Mouse (Mus musculus) B cell, adult 62 days (primary cell): ENCODE measurements around the gene Mcam. TPM values are rescaled to one million over a fixed set of nuclear protein-coding genes. Genes with fewer than 3 reads are reported as not detected.

ENCODE experiments used
- total RNA-seq: library from RNA; stranded (reverse); gene quantifications from 4 replicates; pipeline ENCODE4 v1.2.4, GENCODE M21; 2023

Gene Mcam
- 0.20 to 0.27 TPM (median 0.27 TPM) in 3 of 4 replicates, not detected in the other for total RNA-seq

GRCm38 (mm10) chr9:44134101-44134850, at the start of gene Mcam:
TSS of gene Mcam (plus strand) at chr9:44134469.

GRCm38 (mm10) chr9:44101490-44101889, 32.8 kb upstream of the Mcam start, which contains the start of gene Mfrp:
TSS of gene Mfrp (plus strand) at chr9:44101729.

GRCm38 (mm10) chr9:44107110-44107509, 27.2 kb upstream of the Mcam start, which contains the start of gene C1qtnf5:
TSS of gene C1qtnf5 (plus strand) at chr9:44107245.

GRCm38 (mm10) chr9:44113105-44113789, 21.0 kb upstream of the Mcam start, which contains the start of the genes Gm49380 and Rnf26:
TSS of gene Gm49380 (minus strand) at chr9:44113500.
TSS of gene Rnf26 (minus strand) at chr9:44113517.

Other genes starting within 250 kb of the Mcam start
- gene Thy1, start 91.1 kb upstream of the Mcam start, total RNA-seq: 1.4 to 3.1 TPM (median 2.6 TPM) in 4 replicates
- gene Usp2, start 67.4 kb upstream of the Mcam start, total RNA-seq: 19.0 to 31.1 TPM (median 23.0 TPM) in 4 replicates
- 0.55 to 0.73 TPM (median 0.69 TPM) in 3 of 4 replicates, not detected in the other for gene Mfrp, start 32.7 kb upstream of the Mcam start, total RNA-seq
- gene C1qtnf5, start 27.2 kb upstream of the Mcam start, total RNA-seq: 2.8 TPM in 1 of 4 replicates, not detected in the others
- gene Gm49380, start 21.0 kb upstream of the Mcam start, total RNA-seq: 0.21 TPM in 1 of 4 replicates, not detected in the others
- 17.2 to 23.5 TPM (median 20.6 TPM) in 4 replicates for gene Rnf26, start 21.0 kb upstream of the Mcam start, total RNA-seq
- gene Cbl, start 99.6 kb downstream of the Mcam start, total RNA-seq: 133 to 146 TPM (median 140 TPM) in 4 replicates
- not detected in 4 replicates for gene Ccdc153, start 106.2 kb downstream of the Mcam start, total RNA-seq
- gene Pdzd3, start 117.0 kb downstream of the Mcam start, total RNA-seq: not detected in 4 replicates
- gene Nlrx1, start 134.1 kb downstream of the Mcam start, total RNA-seq: 4.3 to 6.5 TPM (median 6.0 TPM) in 4 replicates
- gene Abcg4, start 154.1 kb downstream of the Mcam start, total RNA-seq: not detected in 4 replicates
- 52.6 to 65.7 TPM (median 58.7 TPM) in 4 replicates for gene Hinfp, start 171.2 kb downstream of the Mcam start, total RNA-seq
- gene C2cd2l, start 185.8 kb downstream of the Mcam start, total RNA-seq: 17.0 to 21.3 TPM (median 20.4 TPM) in 4 replicates
- gene Dpagt1, start 191.6 kb downstream of the Mcam start, total RNA-seq: 8.1 to 11.0 TPM (median 9.4 TPM) in 4 replicates
- 34.2 to 44.5 TPM (median 37.9 TPM) in 4 replicates for gene H2afx, start 200.2 kb downstream of the Mcam start, total RNA-seq
- 14.8 to 18.8 TPM (median 16.7 TPM) in 4 replicates for gene Hmbs, start 209.8 kb downstream of the Mcam start, total RNA-seq
- 60.1 to 72.9 TPM (median 69.4 TPM) in 4 replicates for gene Vps11, start 227.2 kb downstream of the Mcam start, total RNA-seq
- gene Hyou1, start 245.0 kb downstream of the Mcam start, total RNA-seq: 74.5 to 88.3 TPM (median 81.6 TPM) in 4 replicates